Mouse (Mus musculus): ENCODE results near the gene 1700013G24Rik. TPM values are rescaled to one million over a fixed set of nuclear protein-coding genes. Genes with fewer than 3 reads are reported as not detected.
A peak's percentile ranks its signal among the peaks of the same experiment; 100 is the strongest.

Gene 1700013G24Rik
- total RNA-seq, 2 experiments from 2014 or later, result not detected

DNA sequence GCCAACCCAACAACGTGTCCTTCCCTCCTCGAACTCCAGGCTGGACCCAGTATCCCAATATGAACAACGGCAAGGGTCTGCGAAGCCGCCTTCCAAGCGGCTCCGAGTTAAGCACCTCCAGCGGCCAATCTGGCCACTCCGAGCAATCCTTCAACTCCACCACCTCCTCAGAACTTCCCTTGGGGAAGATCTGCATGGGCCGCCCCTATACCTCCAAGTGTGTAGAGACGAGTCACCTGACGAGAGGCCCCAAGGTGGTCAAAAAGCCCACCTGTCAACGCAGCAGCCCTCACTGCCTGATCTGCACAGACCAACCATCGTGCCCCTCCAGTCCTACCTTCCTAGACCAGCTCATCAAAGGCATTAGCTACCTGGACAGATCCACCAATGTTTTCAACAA is 1.5 kb downstream of the 1700013G24Rik start:
- ATAC-seq (replicated peaks; ENCODE audit: poor library complexity, severe bottlenecking), result no peak

DNA sequence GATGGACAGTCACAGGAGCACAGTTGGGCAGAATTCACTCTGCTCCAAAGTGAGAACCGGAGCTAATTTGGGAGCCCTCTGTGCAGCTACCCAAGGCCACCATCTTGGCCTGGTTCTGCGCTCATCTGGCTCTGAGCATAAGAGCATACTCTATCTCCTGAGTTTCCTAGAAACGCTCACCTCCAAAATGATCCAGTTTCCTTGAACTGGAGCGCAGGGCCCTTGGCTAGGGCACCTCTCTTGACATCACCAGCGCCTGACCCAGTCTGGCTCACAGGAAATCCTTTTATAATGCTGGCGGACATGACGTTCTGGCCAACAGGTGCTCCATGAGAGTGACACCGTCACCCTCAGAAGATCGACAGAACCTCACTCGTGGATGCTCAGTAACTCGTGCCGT is 3.5 kb downstream of the 1700013G24Rik start:
- no peak for ATAC-seq (replicated peaks; ENCODE audit: poor library complexity, severe bottlenecking)

DNA sequence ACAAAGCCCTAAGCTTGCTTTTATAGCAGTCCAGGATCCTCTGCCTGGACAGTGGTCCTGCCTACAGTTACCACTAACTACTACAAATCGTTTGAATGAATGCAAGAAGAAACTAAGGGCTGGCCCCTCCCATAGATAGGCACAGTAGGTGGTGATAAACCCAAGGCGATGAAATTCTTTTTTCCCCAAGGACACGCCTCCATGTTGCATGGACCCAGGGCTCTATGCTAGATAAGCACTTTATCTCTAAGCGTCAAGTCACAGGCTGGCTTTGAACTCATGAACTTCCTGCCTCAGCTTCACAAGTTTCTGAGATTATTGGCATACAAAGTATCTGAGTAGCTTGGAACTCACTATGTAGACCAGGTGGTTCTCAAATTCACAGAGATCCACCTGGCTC is 4.2 kb downstream of the 1700013G24Rik start:
- ATAC-seq (replicated peaks; ENCODE audit: poor library complexity, severe bottlenecking), result no peak

DNA sequence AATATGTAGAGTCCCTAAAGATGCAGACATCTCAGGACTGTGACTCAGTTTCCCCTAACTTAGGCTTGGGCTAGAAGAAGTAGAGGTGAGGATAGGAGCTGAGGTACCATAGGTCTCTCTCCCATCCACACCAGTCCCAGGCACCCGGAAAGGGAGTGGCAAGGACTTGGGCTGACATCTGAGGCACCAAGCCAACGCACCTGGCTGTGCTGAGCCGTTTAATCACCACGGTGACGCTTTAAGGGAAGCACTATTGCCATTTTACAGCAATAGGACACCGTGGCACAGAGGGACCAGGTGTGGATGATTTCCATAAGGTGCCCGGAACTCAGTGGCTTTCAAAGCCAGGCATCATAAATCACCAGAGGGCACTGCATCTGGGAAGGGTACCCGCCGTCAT is 5.2 kb downstream of the 1700013G24Rik start:
- no peak for ATAC-seq (replicated peaks; ENCODE audit: poor library complexity, severe bottlenecking)

DNA sequence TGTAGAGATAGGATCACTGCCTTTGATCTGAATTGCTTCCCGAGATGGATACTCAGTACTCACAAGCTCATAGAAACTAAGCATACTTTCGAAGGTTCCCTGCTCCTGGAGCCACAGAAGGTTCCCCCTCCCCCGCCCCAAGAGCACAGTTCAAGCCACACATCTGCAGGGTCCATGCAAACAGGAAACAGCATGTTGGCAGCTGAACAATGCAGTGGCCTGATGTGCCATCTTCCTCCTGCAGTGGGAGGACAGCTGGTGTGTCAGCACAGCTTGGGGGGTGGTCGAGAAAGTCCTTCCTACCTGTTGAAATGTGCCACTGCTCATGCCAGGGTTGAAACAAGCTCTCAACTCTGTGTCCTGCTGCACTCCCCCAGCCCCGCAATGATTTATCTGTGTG is 5.8 kb downstream of the 1700013G24Rik start:
- no peak for ATAC-seq (replicated peaks; ENCODE audit: poor library complexity, severe bottlenecking)

DNA sequence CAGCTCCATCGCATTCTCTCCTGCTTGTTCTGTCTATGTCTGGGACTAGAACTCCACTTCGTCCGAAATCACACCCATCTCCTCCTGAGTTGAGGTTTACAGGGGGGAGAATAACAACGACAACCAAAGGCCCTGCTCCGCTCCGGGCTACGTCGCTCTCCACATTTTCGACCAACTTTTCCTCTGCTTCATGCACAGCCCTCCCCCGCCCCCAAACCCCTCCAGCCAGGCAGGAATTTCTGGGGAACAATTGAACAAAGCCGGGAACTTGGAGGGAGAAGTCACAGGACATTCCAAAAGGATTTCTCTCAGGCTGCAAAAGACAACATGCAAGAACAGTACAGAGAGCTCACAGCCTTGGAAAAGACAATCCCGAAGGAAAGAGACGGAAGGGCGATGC is 7.6 kb downstream of the 1700013G24Rik start:
- no peak for ATAC-seq (replicated peaks; ENCODE audit: poor library complexity, severe bottlenecking)

DNA sequence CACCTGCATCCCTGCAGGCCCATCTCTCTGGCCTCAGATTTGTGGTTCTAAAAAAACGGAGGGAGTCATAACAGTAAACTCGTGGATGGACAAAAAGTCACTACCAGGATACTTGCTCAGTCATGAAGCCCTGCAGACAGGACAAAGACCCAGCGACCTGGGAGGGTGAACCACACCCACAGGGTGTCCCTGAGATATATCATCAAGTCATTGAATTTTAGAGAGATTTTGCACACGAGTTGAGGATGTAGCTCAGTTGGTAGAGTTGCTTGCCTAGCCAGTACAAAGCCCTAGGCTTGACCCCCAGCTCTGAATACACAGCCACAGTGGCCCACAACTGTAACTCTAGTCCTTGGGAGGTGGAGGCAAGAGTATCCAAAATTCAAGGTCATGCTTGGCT is 8.1 kb downstream of the 1700013G24Rik start:
- ATAC-seq (replicated peaks; ENCODE audit: poor library complexity, severe bottlenecking), result no peak

DNA sequence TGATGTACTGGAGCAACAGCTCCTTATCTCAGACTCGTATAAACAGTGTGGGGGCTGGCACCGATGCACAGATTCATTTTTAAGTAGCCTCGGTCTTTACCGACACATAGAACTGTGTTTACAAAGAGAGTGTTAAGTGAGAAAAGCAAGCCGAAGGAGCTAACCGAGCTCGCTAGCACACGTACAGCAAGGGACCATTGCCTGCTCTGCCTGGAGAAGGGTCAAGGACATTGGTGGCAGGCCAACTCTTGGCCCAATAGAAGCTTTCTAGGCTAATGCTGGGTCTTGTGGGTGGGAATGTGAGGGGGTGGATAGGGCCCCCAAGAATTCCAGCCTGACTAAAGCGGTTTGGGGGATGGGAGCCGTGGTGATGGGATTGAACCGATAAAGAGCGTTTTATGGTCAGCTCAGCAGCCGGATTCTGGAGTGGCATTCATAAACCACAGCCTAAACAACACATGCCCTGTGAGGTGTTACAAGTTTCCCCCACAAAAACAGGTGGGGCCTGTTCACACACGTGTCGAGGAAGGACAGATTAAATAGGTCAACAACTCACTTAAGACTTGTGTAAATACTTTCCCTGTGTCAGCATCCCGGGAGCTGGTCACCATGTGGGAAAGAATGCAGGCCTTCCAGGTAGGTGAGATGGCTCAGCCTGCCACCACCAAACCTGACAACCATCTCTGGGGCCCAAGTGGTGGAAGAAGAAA is 9.1 kb downstream of the 1700013G24Rik start:
- ATAC-seq (replicated peaks; ENCODE audit: poor library complexity, severe bottlenecking), result no peak

DNA sequence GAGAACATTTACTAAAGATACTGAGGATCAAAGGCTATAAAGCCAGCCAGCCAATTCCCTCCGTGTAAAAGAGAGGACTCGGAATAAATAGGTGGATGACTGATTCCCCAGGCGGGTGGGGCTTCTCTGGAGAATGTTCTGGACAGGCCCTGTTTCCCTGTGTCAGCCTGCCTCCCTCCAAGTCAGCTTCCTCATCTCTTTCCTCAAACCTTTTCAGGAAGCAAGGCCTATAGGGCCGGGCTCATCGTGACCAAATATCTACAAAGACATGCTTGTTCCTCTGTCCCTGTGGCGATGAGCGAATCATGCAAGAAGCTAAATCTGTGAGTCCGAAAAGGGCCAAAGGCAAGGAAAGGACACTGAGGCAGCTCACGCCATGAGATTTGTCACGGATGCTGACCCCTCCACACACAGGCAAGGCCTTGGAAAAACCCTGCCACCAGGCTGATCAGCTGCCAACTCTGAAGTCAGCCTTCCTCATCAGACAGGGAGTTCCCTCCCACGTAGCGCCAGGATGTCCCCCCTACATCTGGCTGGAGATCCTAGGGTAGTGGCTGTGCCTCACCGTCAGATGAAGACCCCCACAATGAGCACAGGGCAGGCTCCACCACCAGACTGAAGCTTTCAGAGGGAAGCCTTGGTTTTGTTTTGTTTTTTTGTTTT is 12.2 kb downstream of the 1700013G24Rik start:
- ATAC-seq (replicated peaks; ENCODE audit: poor library complexity, severe bottlenecking), result no peak

DNA sequence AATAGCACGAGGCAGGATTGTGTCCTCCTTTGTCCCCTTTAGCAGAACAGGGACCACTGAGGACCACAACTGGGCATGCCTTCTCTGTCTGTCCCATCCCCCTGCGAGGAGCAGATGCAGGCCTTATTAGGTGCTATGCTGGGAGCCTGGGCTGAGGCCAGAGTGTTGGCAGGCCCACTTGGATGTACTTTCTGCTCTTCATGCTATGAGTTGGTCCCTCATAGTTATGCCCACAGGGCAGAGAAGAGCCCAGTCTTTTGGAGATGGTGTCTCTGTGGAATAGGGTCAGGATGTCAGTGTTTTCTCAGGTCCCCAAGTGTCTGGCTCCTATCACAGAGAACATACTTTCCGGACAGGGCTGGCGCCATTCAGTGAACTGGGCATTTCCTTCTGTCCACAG is 13.9 kb downstream of the 1700013G24Rik start:
- ATAC-seq (replicated peaks; ENCODE audit: poor library complexity, severe bottlenecking), result no peak

DNA sequence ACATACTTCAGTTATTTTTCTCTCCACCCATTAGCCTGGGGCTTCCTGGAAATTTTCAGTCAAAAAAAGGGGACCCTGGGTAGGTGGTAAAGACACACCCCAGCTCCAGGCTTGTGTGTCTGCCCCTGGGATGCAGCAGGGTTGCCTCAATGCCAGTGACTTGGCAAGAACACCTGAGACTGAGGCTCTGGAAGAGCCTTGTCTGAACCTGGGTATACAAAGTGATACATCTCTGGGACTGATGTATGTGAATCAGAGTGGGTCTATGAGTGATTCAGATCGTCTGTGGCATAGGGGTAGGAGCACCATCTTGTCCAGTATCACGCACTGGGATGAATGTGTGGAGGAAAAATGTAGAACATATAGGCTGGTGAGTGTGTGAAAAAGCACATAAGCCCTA is 14.4 kb downstream of the 1700013G24Rik start:
- ATAC-seq (replicated peaks; ENCODE audit: poor library complexity, severe bottlenecking), result no peak

DNA sequence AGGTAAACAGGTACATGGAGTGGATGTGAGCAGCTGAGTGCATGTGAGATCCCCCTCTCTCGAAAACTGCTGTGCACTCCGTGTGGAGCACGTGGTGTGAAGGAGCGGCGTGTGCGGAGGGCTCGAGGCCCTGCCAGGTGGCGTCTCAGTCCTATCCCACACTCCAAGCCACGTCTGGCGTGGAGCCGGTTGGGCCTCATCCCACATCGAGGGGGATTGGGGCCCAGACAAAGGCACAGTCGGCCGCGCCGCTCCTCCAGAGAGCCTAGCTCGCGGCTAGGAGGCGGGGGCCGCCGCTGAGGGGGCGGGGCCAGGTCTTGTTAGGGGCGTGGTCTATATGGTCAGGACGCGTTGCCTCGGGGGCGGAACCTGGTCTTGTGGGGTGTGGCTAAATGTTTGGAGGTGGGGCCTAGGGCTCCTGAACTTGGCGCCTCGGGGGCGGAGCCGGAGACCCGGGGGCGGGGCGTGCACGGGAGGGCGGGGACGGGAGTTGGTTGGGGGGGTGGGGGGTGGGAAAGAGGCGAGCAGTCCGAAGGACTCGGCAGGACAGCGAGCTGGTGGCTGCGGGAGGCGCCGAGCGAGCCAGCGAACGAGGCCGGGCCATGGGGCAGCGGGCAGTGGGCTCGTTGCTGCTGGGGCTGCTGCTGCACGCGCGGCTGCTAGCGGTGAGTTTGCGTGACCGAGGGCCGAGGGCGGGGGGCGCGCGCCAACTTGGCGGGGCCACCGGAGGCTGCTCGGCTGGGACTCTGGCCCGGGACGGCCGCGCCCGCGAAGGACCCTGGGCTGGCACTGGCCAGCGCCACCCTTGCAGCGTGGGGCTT is 15.4 kb downstream of the 1700013G24Rik start, which contains the start of gene Hspg2:
Hspg2 (plus strand) TSS at position 510 of the 821 bp plus-strand sequence.
- peak; percentile 98 for ATAC-seq (replicated peaks; ENCODE audit: poor library complexity, severe bottlenecking)

DNA sequence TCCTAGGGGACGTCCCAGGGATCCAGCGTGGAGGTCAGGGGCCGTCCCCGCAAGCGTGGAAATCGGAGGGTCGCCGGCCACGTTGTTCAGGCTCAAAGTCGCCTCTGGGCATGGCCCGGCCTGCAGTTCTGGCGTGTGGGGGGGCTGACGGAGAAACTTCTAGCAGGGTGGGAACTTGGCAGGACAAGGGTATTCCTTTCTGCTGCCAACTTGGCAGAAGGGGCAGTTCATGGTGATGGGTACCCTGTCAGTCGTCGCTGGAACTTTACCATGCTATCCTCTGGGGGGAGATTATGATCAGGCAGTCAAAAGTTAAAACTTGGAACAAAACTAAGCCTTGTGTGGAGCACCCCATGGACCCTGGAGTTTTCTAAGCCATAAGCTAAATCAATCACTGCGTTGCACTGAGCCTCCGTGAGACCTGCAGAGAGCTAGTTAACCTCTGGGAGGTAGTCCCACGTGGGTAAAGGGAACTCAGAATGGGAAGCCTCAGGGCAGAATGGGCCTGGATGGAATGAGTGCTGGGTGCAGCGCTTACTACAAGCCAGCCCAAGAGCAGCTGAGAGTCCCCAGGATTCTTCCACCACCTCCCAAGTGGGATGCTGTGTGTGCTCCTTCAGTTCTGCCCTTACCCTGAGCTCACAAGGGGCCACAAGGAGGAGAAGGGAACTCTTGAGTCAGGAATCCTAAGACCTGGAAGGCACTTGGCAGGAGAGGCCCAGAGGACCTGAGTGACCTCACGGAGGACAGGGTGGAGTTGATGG is 16.2 kb downstream of the 1700013G24Rik start:
- no peak for ATAC-seq (replicated peaks; ENCODE audit: poor library complexity, severe bottlenecking)

DNA sequence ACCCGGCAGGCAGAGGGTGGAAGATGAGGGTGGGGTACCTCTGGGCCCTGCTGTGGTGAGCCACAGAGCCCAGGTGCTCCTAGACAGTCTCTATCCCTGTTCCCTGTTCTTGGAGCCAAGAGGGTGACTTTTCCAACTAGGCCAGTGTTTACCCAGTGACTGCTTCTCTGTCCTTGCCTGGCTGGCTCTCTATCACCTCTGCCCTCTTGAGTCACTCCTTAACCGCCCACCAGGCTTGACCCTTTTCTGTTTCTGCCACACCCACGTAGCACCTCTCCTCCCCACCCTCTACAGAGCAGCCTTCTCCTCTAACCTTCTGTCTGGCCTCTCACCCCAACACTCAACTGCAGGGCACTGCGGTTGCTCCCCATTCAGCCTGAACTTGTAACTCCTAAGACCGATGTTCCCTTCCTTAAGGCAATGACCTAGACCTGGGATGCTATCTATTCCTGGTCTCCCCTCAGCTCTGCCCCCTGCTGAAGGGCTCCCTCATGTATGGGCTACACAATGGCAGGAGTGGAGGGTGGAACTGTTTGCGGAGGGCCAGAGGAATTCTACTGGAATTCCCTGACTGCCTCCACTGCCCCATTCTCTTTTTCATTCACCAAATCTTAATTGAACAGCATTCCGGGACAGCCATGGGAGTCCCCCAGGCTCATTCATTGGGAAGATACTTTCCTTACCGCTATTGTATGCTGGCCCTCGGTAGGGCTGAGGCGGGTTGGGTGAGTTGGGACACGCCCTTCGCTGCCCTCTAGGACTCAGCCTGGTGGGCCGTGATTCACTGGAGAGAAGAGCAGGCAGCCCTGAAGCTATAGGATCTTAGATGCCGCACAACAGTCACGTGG is 17.0 kb downstream of the 1700013G24Rik start:
- ATAC-seq (replicated peaks; ENCODE audit: poor library complexity, severe bottlenecking), result no peak

DNA sequence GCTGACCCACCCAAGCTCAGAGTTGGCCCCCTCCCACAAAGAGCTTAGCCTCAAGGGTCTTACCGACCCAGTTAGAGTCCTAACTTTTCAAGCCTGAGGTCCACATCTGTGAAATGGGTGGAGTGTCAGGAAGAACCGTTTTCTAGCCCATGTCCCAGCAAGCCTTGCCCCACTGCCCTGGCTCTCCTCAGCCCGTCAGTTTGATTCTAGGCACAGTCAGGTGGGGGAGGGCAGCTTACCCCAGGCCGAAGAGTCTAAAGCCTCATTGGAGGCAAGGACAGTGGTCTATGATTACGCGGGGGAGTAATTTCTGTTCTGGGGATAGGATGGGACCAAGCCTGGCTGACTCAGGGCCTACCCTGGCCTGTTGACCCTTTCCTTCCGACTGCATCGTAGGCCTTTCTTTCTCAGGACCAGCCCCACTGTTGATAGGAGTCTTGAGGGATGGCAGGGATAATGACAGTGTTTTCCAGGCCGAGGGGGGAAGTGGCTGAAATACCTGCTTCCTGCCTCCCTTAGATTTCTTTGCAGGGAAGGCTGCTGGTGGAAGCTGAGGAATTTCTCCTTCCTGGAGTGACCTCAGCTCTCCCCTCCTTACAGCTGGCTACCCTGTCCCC is 17.7 kb downstream of the 1700013G24Rik start:
- ATAC-seq (replicated peaks; ENCODE audit: poor library complexity, severe bottlenecking), result no peak

DNA sequence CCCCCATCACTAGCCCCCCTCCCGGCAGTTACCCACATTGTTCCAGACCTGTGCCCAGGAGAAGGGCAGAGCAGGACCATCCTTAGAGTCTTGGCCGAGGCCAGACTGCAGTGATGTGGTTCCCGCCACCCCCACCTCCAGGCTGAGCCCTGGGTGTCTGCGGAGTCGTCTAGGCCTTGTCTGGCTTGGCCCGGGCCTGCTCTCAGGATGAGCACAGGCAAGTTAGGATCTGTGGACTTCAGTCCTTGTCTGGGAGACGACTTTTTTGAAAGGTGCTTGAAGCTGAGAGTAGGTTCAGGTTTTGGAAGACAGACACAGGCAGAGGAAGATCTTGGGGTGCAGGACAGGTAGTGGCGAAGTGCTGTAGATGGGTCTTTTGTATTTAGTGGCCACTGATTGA is 18.2 kb downstream of the 1700013G24Rik start:
- no peak for ATAC-seq (replicated peaks; ENCODE audit: poor library complexity, severe bottlenecking)

DNA sequence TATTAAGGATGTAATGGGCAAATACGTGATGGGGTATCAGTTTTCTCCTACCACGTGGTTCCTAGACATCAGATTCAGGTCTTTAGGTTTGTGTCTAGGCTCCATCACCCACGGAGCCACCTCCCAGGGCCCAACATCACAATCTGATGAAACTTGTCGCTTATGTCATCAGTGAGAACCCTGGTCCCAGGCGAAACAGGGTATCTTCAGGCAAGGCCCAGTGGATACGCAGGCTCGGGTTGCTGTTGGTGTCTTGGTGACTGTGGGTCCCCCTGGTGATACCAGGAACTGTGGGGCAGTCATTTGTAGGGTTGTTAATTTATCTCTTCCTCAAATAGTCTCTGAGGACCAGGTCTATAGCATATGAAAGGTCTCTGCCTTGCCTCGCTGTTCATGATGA is 20.2 kb downstream of the 1700013G24Rik start:
- no peak for ATAC-seq (replicated peaks; ENCODE audit: poor library complexity, severe bottlenecking)

DNA sequence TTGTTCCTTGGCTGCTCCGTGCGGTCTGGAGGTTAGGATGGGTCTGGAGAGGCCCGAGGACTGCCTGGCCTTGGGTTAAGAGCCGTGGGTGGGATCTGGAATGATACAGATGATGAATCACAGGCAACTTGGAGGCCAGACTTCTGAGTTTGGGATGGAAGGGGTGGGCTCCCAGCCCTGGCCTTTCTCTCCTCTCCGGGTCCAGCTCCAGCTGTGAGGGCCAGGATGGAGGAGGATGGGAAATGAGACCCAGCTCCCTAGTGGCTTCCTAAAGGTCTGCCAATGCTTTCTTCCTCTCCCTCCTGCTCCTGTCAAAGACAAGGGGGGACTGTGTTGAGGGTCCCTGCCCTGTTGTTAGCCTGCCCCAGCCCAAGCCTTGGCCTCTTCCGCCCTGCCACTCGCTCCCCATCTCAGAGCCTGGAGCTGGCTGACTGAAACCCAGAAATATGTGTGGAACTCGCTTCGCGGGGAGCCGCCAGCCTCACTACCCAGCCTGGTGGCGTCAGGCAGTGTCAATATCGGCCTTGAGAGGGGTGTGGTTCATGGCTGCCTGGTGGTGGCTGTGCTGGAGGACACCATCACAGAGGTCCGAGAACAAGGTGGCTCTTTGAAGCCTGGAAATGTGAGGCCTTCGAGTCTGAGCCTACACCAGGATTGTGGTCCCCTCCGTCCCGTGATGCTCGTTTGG is 20.8 kb downstream of the 1700013G24Rik start:
- no peak for ATAC-seq (replicated peaks; ENCODE audit: poor library complexity, severe bottlenecking)

DNA sequence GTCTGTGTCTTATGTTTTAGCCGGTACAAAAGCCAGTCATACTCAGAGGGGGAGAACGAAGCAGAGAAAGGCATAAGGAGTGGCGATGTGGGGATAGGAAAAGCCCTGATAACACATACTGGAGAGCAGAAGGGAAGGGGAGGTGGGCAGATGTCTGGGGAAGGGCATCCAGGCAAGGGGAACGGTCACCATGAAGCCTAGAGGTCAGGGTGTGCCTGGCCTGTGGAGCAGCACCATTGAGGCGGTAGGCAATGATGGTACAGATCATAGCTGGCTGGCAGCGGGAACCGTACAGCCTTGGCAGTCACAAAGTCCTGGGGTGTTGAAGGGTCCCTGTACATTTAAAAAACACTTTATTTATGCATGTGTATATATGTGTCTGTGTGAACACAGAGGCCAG is 21.6 kb downstream of the 1700013G24Rik start:
- ATAC-seq (replicated peaks; ENCODE audit: poor library complexity, severe bottlenecking), result no peak
